In genomic region chr4:129580347-129580746, GRCm38 (mm10) we compare ENCODE assay signal across 12 mouse cellular contexts. TPM values are rescaled to one million over a fixed set of nuclear protein-coding genes. Genes with fewer than 3 reads are reported as not detected.
DNase-seq lines count a peak whose midpoint lies in the region; ATAC-seq and TF ChIP-seq lines count a peak whose summit lies in the region.
"Had no signal": no experiment of that assay in that cellular context is flagged by ENCODE, and none has a peak within 500 bp of the region (broad histone marks: within the 10 kb centered on the region; RNA-seq: fewer than 3 reads in every experiment).

No protein-coding gene starts in this region.

- ATAC-seq in heart, embryonic 15.5 days (replicated peaks; ENCODE audit: insufficient number of reproducible peaks, insufficient read depth, low FRiP score, low read depth), result no peak
- ATAC-seq in stomach, embryonic 16.5 days (ENCODE audit: insufficient read depth, low FRiP score), result no peak
- no peak for ATAC-seq in stomach, postnatal 0 days (ENCODE audit: low FRiP score, low TSS enrichment)
- no peak for ATAC-seq in megakaryocyte, adult 5-6 weeks (ENCODE audit: poor library complexity, severe bottlenecking)
- ATAC-seq: midbrain, embryonic 13.5 days had no signal

- no peak overlapping the region for H3K4me2 ChIP-seq in heart, embryonic 15.5 days
- H3K4me2 ChIP-seq in stomach, embryonic 16.5 days (ENCODE audit: low read depth, low read length), result no peak overlapping the region
- H3K4me2 ChIP-seq in stomach, postnatal 0 days (replicated peaks; ENCODE audit: low read depth), result no peak overlapping the region
- H3K4me2 ChIP-seq: embryonic facial prominence, embryonic 15.5 days; midbrain, embryonic 13.5 days had no signal

- peak overlapping the region; percentile 62 for H3K27ac ChIP-seq in heart, embryonic 15.5 days
- no peak overlapping the region; the same call in 1 of the 2 replicates for H3K27ac ChIP-seq in heart, adult 2 months
- no peak overlapping the region for H3K27ac ChIP-seq in stomach, embryonic 16.5 days (ENCODE audit: low read length)
- H3K27ac ChIP-seq in stomach, postnatal 0 days (replicated peaks), result no peak overlapping the region
- H3K27ac ChIP-seq: embryonic facial prominence, embryonic 15.5 days; midbrain, embryonic 13.5 days had no signal

- H3K27me3 ChIP-seq in heart, embryonic 15.5 days, result no peaks in the 10 kb centered on the region
- H3K27me3 ChIP-seq in heart, adult 2 months (ENCODE audit: control insufficient read depth, insufficient read depth, low read length), result no peaks in the 10 kb centered on the region
- no peaks in the 10 kb centered on the region for H3K27me3 ChIP-seq in stomach, embryonic 16.5 days (ENCODE audit: control insufficient read depth, insufficient read depth, low read length)
- no peaks in the 10 kb centered on the region for H3K27me3 ChIP-seq in stomach, postnatal 0 days (ENCODE audit: control insufficient read depth, insufficient read depth, low read length)
- H3K27me3 ChIP-seq: embryonic facial prominence, embryonic 15.5 days had no signal

- no peaks in the 10 kb centered on the region for H3K9me3 ChIP-seq in heart, embryonic 15.5 days (replicated peaks)
- H3K9me3 ChIP-seq in stomach, embryonic 16.5 days (replicated peaks; ENCODE audit: control insufficient read depth, low read length), result no peaks in the 10 kb centered on the region
- H3K9me3 ChIP-seq in stomach, postnatal 0 days (ENCODE audit: control insufficient read depth, low read length), result no peaks in the 10 kb centered on the region
- H3K9me3 ChIP-seq: embryonic facial prominence, embryonic 15.5 days; midbrain, embryonic 13.5 days had no signal

- no peak overlapping the region for H3K4me3 ChIP-seq in heart, embryonic 15.5 days
- no peak overlapping the region for H3K4me3 ChIP-seq in heart, adult 2 months
- H3K4me3 ChIP-seq in stomach, embryonic 16.5 days (replicated peaks; ENCODE audit: low read length), result no peak overlapping the region
- no peak overlapping the region for H3K4me3 ChIP-seq in stomach, postnatal 0 days (ENCODE audit: low read depth, low read length)
- H3K4me3 ChIP-seq: embryonic facial prominence, embryonic 15.5 days; midbrain, embryonic 13.5 days had no signal

- 67% methylated on average over 7 of the region's 7 CpGs for WGBS in heart, embryonic 15.5 days
- 43% methylated on average over 7 of the region's 7 CpGs for WGBS in heart, adult 2 months
- WGBS in stomach, embryonic 16.5 days, result 50% methylated on average over 7 of the region's 7 CpGs
- 55% methylated on average over 7 of the region's 7 CpGs for WGBS in stomach, postnatal 0 days

- no peak overlapping the region for H3K9ac ChIP-seq in heart, embryonic 15.5 days
- H3K9ac ChIP-seq in heart, adult 2 months (ENCODE audit: low read depth, low read length), result no peak overlapping the region
- peak overlapping the region; percentile 43; the same call in 1 of the 2 replicates for H3K9ac ChIP-seq in stomach, embryonic 16.5 days (ENCODE audit: low read length)
- no peak overlapping the region for H3K9ac ChIP-seq in stomach, postnatal 0 days (ENCODE audit: low read length)
- H3K9ac ChIP-seq: embryonic facial prominence, embryonic 15.5 days; midbrain, embryonic 13.5 days had no signal

- TF ChIP-seq POLR2A in heart, adult 2 months (IDR thresholded peaks at IDR 0.05; ENCODE audit: insufficient read depth, low read depth, low read length), result no peak

- intact Hi-C loops in heart, adult 2 months (cut with DNase I), result no loop called here

- H3K36me3 ChIP-seq in heart, embryonic 15.5 days, result no peaks in the 10 kb centered on the region
- H3K36me3 ChIP-seq in heart, adult 2 months (ENCODE audit: control insufficient read depth, insufficient read depth, low read length), result no peaks in the 10 kb centered on the region
- H3K36me3 ChIP-seq in stomach, embryonic 16.5 days (ENCODE audit: control insufficient read depth, insufficient read depth, low read length), result no peaks in the 10 kb centered on the region
- no peaks in the 10 kb centered on the region for H3K36me3 ChIP-seq in stomach, postnatal 0 days (ENCODE audit: control insufficient read depth, insufficient read depth, low read length)
- H3K36me3 ChIP-seq: embryonic facial prominence, embryonic 15.5 days; midbrain, embryonic 13.5 days had no signal

- TF ChIP-seq CTCF in heart, adult 2 months (IDR thresholded peaks at IDR 0.05), result no peak
- TF ChIP-seq CTCF in stomach, postnatal 0 days (IDR thresholded peaks at IDR 0.05; ENCODE audit: low read depth), result no peak

- H3K4me1 ChIP-seq in heart, embryonic 15.5 days (replicated peaks), result peaks cover 17% of the 10 kb centered on the region
- H3K4me1 ChIP-seq in heart, adult 2 months (ENCODE audit: control insufficient read depth, insufficient read depth, low read length), result peaks cover 7% of the 10 kb centered on the region
- no peaks in the 10 kb centered on the region for H3K4me1 ChIP-seq in stomach, embryonic 16.5 days (ENCODE audit: control insufficient read depth, insufficient read depth, low read length)
- 0 out of 2 replicates have a peak, but pooled peaks cover 3% of the 10 kb centered on the region for H3K4me1 ChIP-seq in stomach, postnatal 0 days (replicated peaks; ENCODE audit: control insufficient read depth, insufficient read depth)

- no peak for DNase-seq in heart, adult 2 months
- no peak for DNase-seq in stomach, postnatal 0 days (ENCODE audit: low spot score)
- peak; percentile 70 to 77 for DNase-seq in cerebellum, postnatal 10 days
- DNase-seq in thymus, postnatal 4 days, result peak; percentile 73
- DNase-seq in frontal cortex, postnatal 14 days (ENCODE audit: low spot score in 2 of 2), result no peak
- DNase-seq: gastrocnemius, postnatal 25 days; lung, adult 18-20 months had no signal

- H3K79me2 ChIP-seq in heart, adult 2 months (replicated peaks; ENCODE audit: control insufficient read depth, insufficient read depth, low read length), result no peaks in the 10 kb centered on the region

- TF ChIP-seq EP300 in heart, adult 2 months (IDR thresholded peaks at IDR 0.05; ENCODE audit: insufficient read depth, low read depth, low read length), result no peak
- TF ChIP-seq EP300 in stomach, postnatal 0 days (optimal IDR thresholded peaks at IDR 0.05), result no peak

RNA-seq across cellular contexts. Expression of gene Fam167b, which starts 2.0 kb away (rescaled TPM):
- polyA plus RNA-seq in heart, embryonic 15.5 days (2015; fragmentation: Nextera tagmentation; extraction: Ambion mirVana), result 4.4 and 5.0 TPM in 2 replicates
- total RNA-seq in heart, adult 2 months (2021), result under 1 TPM in 1 of 2 experiments, not detected in 1; 0.81 TPM
- 1.4 and 1.8 TPM in 2 replicates for polyA plus RNA-seq in heart, adult 2 months (2012; rRNA removed)
- polyA plus RNA-seq in stomach, embryonic 16.5 days (2015; fragmentation: Nextera tagmentation; extraction: Ambion mirVana), result 4.1 TPM in 2 replicates
- polyA plus RNA-seq in stomach, postnatal 0 days (2015; fragmentation: Nextera tagmentation; extraction: Ambion mirVana), result 1.2 and 1.9 TPM in 2 replicates
- total RNA-seq in megakaryocyte, adult 5-6 weeks (2015), result not detected in 2 replicates
- total RNA-seq in megakaryocyte, adult 5-6 weeks (2017), result not detected in 2 replicates

RNA-seq across cellular contexts. Expression of gene Lck, which starts 6.9 kb away (rescaled TPM):
- 6.8 and 62.1 TPM in 2 replicates for polyA plus RNA-seq in heart, embryonic 15.5 days (2015; fragmentation: Nextera tagmentation; extraction: Ambion mirVana)
- 1 to 10 TPM in 1 of 2 experiments, under 1 TPM in 1; 0.84 to 1.1 TPM for total RNA-seq in heart, adult 2 months (2021)
- 1.6 and 3.5 TPM in 2 replicates for polyA plus RNA-seq in heart, adult 2 months (2012; rRNA removed)
- polyA plus RNA-seq in stomach, embryonic 16.5 days (2015; fragmentation: Nextera tagmentation; extraction: Ambion mirVana), result 3.0 and 7.3 TPM in 2 replicates
- 1.7 and 1.9 TPM in 2 replicates for polyA plus RNA-seq in stomach, postnatal 0 days (2015; fragmentation: Nextera tagmentation; extraction: Ambion mirVana)
- total RNA-seq in megakaryocyte, adult 5-6 weeks (2015), result 5.6 and 8.2 TPM in 2 replicates
- total RNA-seq in megakaryocyte, adult 5-6 weeks (2017), result 6.0 and 6.9 TPM in 2 replicates

RNA-seq across cellular contexts. Expression of gene Eif3i, which starts 20.1 kb away (rescaled TPM):
- polyA plus RNA-seq in heart, embryonic 15.5 days (2015; fragmentation: Nextera tagmentation; extraction: Ambion mirVana), result 151 and 175 TPM in 2 replicates
- total RNA-seq in heart, adult 2 months (2021), result 100 to 1,000 TPM; 116 to 132 TPM
- 185 and 257 TPM in 2 replicates for polyA plus RNA-seq in heart, adult 2 months (2012; rRNA removed)
- polyA plus RNA-seq in stomach, embryonic 16.5 days (2015; fragmentation: Nextera tagmentation; extraction: Ambion mirVana), result 239 and 253 TPM in 2 replicates
- 222 and 230 TPM in 2 replicates for polyA plus RNA-seq in stomach, postnatal 0 days (2015; fragmentation: Nextera tagmentation; extraction: Ambion mirVana)
- 186 and 204 TPM in 2 replicates for total RNA-seq in megakaryocyte, adult 5-6 weeks (2015)
- total RNA-seq in megakaryocyte, adult 5-6 weeks (2017), result 140 and 156 TPM in 2 replicates

RNA-seq across cellular contexts. Expression of gene Tmem234, which starts 20.1 kb away (rescaled TPM):
- polyA plus RNA-seq in heart, embryonic 15.5 days (2015; fragmentation: Nextera tagmentation; extraction: Ambion mirVana), result 136 and 147 TPM in 2 replicates
- 10 to 100 TPM; 35.9 to 41.7 TPM for total RNA-seq in heart, adult 2 months (2021)
- polyA plus RNA-seq in heart, adult 2 months (2012; rRNA removed), result 69.5 and 74.9 TPM in 2 replicates
- 181 and 190 TPM in 2 replicates for polyA plus RNA-seq in stomach, embryonic 16.5 days (2015; fragmentation: Nextera tagmentation; extraction: Ambion mirVana)
- polyA plus RNA-seq in stomach, postnatal 0 days (2015; fragmentation: Nextera tagmentation; extraction: Ambion mirVana), result 168 and 169 TPM in 2 replicates
- total RNA-seq in megakaryocyte, adult 5-6 weeks (2015), result 104 and 120 TPM in 2 replicates
- total RNA-seq in megakaryocyte, adult 5-6 weeks (2017), result 126 and 128 TPM in 2 replicates

RNA-seq across cellular contexts. Expression of gene Dcdc2b, which starts 33.7 kb away (rescaled TPM):
- 1.7 and 2.1 TPM in 2 replicates for polyA plus RNA-seq in heart, embryonic 15.5 days (2015; fragmentation: Nextera tagmentation; extraction: Ambion mirVana)
- total RNA-seq in heart, adult 2 months (2021), result under 1 TPM; 0.39 to 0.45 TPM
- polyA plus RNA-seq in heart, adult 2 months (2012; rRNA removed), result 1.7 and 3.3 TPM in 2 replicates
- polyA plus RNA-seq in stomach, embryonic 16.5 days (2015; fragmentation: Nextera tagmentation; extraction: Ambion mirVana), result 1.3 and 3.0 TPM in 2 replicates
- polyA plus RNA-seq in stomach, postnatal 0 days (2015; fragmentation: Nextera tagmentation; extraction: Ambion mirVana), result 0.65 and 0.75 TPM in 2 replicates
- 1.0 and 3.5 TPM in 2 replicates for total RNA-seq in megakaryocyte, adult 5-6 weeks (2015)
- total RNA-seq in megakaryocyte, adult 5-6 weeks (2017), result not detected in 2 replicates

Comparison
In these comparisons a context has a peak if more than half of its experiments do, and no peak if none do; other contexts are left out.
1. DNase-seq: peak in cerebellum, postnatal 10 days (2 of 2) and thymus, postnatal 4 days (single experiment); none in heart, adult 2 months (0 of 2), stomach, postnatal 0 days (single experiment) and frontal cortex, postnatal 14 days (0 of 2).